Mouse (Mus musculus) cerebellum, adult 2 months (tissue): ENCODE data around the gene Eml1.

Experiments used
- CTCF ChIP-seq: fragments of 200-500 bp; IDR thresholded peaks from 2 replicates; pipeline ENCODE4 v1.5.1; 2011; ENCODE audit warnings: low read depth, mild to moderate bottlenecking, control low read depth, low read length, moderate library complexity, borderline replicate concordance; ENCODE audit not compliant: insufficient read depth
- POLR2A ChIP-seq: fragments of 200-500 bp; IDR thresholded peaks from 2 replicates; pipeline ENCODE4 v1.6.1; 2011; ENCODE audit warnings: low read length, control low read depth, borderline replicate concordance; ENCODE audit not compliant: insufficient read depth

DNA sequence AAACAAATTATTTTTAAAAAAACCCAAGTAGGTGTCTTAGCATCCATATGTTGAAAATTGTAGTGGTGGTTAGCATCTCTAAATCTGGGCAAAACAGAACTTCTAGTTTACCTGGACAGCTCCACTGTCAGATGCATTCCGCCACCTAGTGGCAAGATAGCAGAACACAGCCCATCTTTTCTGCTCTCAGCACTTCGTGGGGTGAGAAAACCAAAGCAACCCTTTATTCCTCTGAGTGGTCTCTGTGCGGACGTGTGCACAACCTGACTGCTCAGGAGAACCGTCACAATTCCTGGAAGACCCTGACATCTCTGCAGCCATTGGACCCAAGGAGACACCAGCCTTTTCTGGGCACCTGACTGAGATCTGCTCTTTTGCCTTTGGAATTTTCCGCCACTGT, 170.3 kb downstream of the Eml1 start:
- no peak for TF ChIP-seq POLR2A
- TF ChIP-seq CTCF, result peak; percentile 79
